Mouse (Mus musculus) hindbrain, embryonic 13.5 days (tissue): Measurements from ENCODE around the gene Irs2. TPM values are rescaled to one million over a fixed set of nuclear protein-coding genes. Genes with fewer than 3 reads are reported as not detected.

ENCODE experiments used
- ATAC-seq: fragments of 200-750 bp; cut with Nextera tagmentation; 2 replicates; pipeline ENCODE4 v1.8.0; 2017; ENCODE audit warnings: moderate TSS enrichment; ENCODE audit not compliant: low FRiP score
- H3K27ac ChIP-seq: fragments of 300-500 bp; sonication (generic); 2 replicates; pipeline ENCODE4 v1.5.1; 2015; ENCODE audit warnings: inconsistent platforms, mild to moderate bottlenecking, moderate library complexity
- H3K27me3 ChIP-seq: fragments of 300-500 bp; sonication (generic); 2 replicates; pipeline ENCODE4 v1.6.1; 2015; ENCODE audit warnings: mild to moderate bottlenecking, inconsistent platforms
- H3K36me3 ChIP-seq: fragments of 300-500 bp; sonication (generic); 2 replicates; pipeline ENCODE4 v1.6.1; 2015; ENCODE audit warnings: mild to moderate bottlenecking, inconsistent platforms
- H3K4me1 ChIP-seq: fragments of 300-500 bp; sonication (generic); replicated peaks from 2 replicates; pipeline ENCODE4 v1.6.1; 2015; ENCODE audit warnings: inconsistent platforms
- H3K4me2 ChIP-seq: fragments of 300-500 bp; sonication (generic); 2 replicates; pipeline ENCODE4 v1.6.1; 2015; ENCODE audit warnings: inconsistent platforms, mild to moderate bottlenecking, moderate library complexity
- H3K4me3 ChIP-seq: fragments of 300-500 bp; sonication (generic); 2 replicates; pipeline ENCODE4 v1.5.1; 2015; ENCODE audit warnings: mild to moderate bottlenecking, inconsistent platforms
- H3K9ac ChIP-seq: fragments of 300-500 bp; sonication (generic); 2 replicates; pipeline ENCODE4 v1.6.1; 2015; ENCODE audit warnings: mild to moderate bottlenecking, inconsistent platforms
- H3K9me3 ChIP-seq: fragments of 300-500 bp; sonication (generic); 2 replicates; pipeline ENCODE4 v1.6.1; 2016; ENCODE audit warnings: inconsistent platforms
- WGBS: fragments of 180-500 bp; shearing (Covaris S2); methylation state at CpG from one replicate; pipeline ENCODE4 v1.1.7; 2015; 5-methylcytosine and 5-hydroxymethylcytosine counted together
- polyA plus RNA-seq: library from polyadenylated mRNA; unstranded; fragments of >200 nt; fragmentation: Nextera tagmentation; extraction: Ambion mirVana; gene quantifications from 2 replicates; pipeline ENCODE4 v1.2.1, GENCODE M21; 2015

Irs2 gene
- polyA plus RNA-seq, 1 experiment from 2014 or later = 4.6 TPM

DNA sequence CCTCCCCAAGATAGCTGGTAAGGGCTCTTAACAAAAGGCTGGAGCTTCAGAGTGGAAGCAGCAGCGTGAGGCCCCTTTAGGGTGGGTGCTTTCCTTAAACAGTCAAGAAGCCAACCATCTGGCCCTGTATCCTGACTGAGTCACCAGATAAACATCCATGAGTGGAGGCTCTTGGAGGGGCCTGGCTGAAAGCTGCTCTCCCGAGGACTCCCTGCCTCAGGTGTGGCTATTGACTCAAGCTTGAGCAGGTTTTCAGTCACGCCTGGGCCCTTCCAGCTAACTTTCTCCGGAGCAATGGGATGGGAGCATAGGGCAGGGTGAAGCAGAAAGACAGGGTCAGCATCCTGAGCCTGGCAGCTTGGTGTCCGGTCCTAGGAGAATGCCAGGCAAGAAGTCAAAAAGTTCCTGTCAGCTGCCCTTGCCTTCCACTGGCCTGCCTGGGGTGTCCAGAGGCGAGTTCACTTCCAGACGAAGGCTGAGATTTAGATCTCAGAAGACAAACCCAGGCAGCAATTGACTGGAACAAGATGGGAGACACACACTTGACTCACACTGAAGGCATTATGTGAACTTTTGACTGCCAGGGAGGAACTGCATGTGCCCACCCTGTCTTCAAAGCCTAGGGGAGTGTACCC is 30.4 kb downstream of the Irs2 start:
- H3K4me2 ChIP-seq = no peak overlapping the region
- H3K27ac ChIP-seq = peak overlapping the region; percentile 25
- no peaks in the 10 kb centered on the region for H3K27me3 ChIP-seq
- no peaks in the 10 kb centered on the region for H3K36me3 ChIP-seq
- H3K4me3 ChIP-seq = no peak overlapping the region
- no peaks in the 10 kb centered on the region for H3K9me3 ChIP-seq
- no peak overlapping the region for H3K9ac ChIP-seq
- WGBS = 62% methylated on average over 7 of the region's 7 CpGs
- ATAC-seq = no peak
- peaks cover 38% of the 10 kb centered on the region for H3K4me1 ChIP-seq

DNA sequence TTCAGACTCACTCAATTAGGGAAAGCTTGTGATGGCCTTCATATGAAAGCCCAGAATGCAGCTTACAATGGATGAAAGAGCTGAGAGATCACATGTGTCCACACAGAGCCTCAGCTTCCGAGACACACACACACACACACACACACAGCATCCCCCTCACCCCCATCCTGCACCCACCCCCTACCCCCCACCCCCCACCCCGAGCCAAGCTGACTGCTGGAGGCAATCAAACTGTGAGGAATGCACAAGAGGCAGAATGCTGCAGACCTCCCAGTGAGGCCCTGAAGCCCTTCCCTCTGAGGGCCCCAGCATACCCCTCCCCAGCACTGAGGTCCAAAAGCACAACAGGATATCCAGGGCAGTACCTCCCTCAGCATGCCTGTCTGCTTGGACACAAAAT is 33.6 kb downstream of the Irs2 start:
- H3K9me3 ChIP-seq = no peaks in the 10 kb centered on the region
- peaks cover 56% of the 10 kb centered on the region for H3K4me1 ChIP-seq
- no peak overlapping the region for H3K4me2 ChIP-seq
- no peak overlapping the region for H3K9ac ChIP-seq
- 10% methylated on average over 2 of the region's 2 CpGs for WGBS
- no peaks in the 10 kb centered on the region for H3K36me3 ChIP-seq
- ATAC-seq = no peak
- 0 out of 2 replicates have a peak, but pooled peaks cover 8% of the 10 kb centered on the region for H3K27me3 ChIP-seq
- H3K4me3 ChIP-seq = no peak overlapping the region
- H3K27ac ChIP-seq = no peak overlapping the region

DNA sequence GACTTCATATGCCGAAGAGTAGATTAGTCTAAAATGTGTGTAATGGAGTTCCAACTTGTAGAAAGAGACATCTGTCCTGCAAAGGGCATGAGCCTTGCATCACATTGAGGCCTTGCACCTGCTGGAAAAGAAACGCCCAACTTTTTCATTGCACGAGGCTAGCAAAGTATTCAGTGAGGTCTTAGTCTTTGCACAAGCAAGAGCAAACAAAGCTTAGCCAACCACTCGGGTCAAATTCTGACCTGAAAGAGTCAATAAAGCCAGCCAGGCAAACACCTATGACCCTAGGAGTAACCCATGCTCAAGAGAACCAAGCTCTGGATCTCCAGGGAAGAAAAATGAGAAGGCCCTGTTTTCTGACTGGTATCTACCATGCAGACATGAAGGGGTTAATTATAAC is 34.1 kb downstream of the Irs2 start:
- Histone ChIP-seq H3K9me3 (no peaks in the 10 kb centered on the region), H3K27me3 (0 out of 2 replicates have a peak, but pooled peaks cover 8% of the 10 kb centered on the region), H3K4me3 (no peak overlapping the region), H3K9ac (no peak overlapping the region), H3K4me1 (peaks cover 51% of the 10 kb centered on the region), H3K36me3 (no peaks in the 10 kb centered on the region), H3K4me2 (no peak overlapping the region), H3K27ac (no peak overlapping the region)
- ATAC-seq = no peak
- 65% methylated on average over 4 of the region's 4 CpGs for WGBS

DNA sequence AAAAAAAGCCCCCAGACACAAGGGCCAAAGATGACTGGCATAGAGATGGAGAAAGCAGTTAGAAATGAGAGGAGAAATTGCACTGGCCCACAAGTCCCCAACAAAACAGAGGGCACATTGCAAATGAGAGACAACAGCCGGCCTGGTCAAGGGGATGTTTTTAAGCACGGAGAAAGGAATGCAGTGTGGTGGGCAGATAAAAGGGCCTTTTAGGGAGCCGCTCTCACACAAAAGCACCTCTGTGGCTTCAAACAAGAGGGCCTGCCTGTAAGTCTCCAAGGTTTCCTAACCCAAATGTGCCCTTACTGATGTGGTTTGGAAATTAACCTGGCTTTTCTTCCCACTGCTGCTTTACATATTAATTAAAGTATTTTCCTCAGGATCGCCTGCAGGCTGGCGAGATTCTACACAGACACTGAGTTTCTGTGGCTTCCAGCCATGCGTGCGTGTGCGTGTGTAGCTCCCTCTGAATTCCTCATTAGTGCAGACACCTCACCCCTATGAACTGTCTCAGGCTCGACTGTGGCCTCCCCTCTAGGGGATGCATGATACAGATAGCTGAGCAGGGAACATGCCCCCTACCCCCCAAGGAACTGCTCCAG is 35.3 kb downstream of the Irs2 start:
- Histone ChIP-seq H3K9me3 (no peaks in the 10 kb centered on the region), H3K27ac (peak overlapping the region; percentile 63), H3K4me2 (no peak overlapping the region), H3K9ac (no peak overlapping the region), H3K36me3 (no peaks in the 10 kb centered on the region), H3K4me1 (peaks cover 39% of the 10 kb centered on the region), H3K27me3 (0 out of 2 replicates have a peak, but pooled peaks cover 8% of the 10 kb centered on the region), H3K4me3 (no peak overlapping the region)
- 6% methylated on average over 9 of the region's 9 CpGs for WGBS
- no peak for ATAC-seq

DNA sequence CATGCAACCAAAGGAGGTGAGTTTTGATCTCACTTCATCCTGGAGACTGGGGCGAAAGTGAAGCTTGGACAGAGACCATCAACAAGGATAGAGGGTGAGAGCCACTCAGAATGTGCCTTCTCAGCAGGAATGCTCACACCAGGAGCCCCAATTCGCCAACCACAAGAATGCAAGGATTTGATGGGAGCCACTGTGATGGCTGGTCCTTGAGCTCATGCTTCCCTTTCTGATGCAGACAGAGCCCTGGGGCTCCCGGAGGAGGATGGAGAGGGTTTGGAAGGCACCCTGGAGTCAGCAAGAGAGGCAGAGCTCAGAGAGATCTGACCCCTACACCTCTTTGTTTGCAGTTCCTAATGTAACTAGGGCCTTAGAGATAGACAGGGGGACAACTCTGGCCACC is 36.3 kb downstream of the Irs2 start:
- Histone ChIP-seq H3K4me3 (no peak overlapping the region), H3K4me1 (peaks cover 33% of the 10 kb centered on the region), H3K27ac (no peak overlapping the region; the same call in 1 of the 2 replicates), H3K4me2 (no peak overlapping the region), H3K27me3 (0 out of 2 replicates have a peak, but pooled peaks cover 8% of the 10 kb centered on the region), H3K9me3 (no peaks in the 10 kb centered on the region), H3K9ac (no peak overlapping the region), H3K36me3 (no peaks in the 10 kb centered on the region)
- WGBS = 37% methylated on average over 3 of the region's 3 CpGs
- ATAC-seq = no peak

DNA sequence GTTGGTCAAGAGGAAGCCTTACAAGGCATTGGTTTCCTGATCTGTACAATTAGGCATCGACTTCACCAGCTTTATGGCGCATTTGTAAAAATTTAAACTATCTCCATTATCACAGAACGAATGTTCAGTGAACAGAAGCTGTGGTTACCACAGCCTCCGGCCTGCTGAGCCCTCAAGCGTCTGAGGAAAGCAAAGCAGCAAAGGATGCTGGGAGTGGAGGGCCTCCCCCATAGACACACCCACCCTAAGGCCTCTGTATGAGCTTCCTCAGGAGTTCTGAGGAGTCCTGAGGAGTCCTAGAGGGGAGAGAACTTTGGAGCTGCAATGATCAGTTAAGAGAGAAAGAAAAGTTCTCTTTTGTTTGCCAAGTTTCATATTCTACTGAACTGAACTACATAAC is 36.7 kb downstream of the Irs2 start:
- Histone ChIP-seq H3K27ac (no peak overlapping the region), H3K27me3 (0 out of 2 replicates have a peak, but pooled peaks cover 9% of the 10 kb centered on the region), H3K4me1 (peaks cover 34% of the 10 kb centered on the region), H3K9ac (no peak overlapping the region), H3K36me3 (no peaks in the 10 kb centered on the region), H3K4me2 (no peak overlapping the region), H3K4me3 (no peak overlapping the region), H3K9me3 (no peaks in the 10 kb centered on the region)
- 86% methylated on average over 5 of the region's 5 CpGs for WGBS
- ATAC-seq = no peak

DNA sequence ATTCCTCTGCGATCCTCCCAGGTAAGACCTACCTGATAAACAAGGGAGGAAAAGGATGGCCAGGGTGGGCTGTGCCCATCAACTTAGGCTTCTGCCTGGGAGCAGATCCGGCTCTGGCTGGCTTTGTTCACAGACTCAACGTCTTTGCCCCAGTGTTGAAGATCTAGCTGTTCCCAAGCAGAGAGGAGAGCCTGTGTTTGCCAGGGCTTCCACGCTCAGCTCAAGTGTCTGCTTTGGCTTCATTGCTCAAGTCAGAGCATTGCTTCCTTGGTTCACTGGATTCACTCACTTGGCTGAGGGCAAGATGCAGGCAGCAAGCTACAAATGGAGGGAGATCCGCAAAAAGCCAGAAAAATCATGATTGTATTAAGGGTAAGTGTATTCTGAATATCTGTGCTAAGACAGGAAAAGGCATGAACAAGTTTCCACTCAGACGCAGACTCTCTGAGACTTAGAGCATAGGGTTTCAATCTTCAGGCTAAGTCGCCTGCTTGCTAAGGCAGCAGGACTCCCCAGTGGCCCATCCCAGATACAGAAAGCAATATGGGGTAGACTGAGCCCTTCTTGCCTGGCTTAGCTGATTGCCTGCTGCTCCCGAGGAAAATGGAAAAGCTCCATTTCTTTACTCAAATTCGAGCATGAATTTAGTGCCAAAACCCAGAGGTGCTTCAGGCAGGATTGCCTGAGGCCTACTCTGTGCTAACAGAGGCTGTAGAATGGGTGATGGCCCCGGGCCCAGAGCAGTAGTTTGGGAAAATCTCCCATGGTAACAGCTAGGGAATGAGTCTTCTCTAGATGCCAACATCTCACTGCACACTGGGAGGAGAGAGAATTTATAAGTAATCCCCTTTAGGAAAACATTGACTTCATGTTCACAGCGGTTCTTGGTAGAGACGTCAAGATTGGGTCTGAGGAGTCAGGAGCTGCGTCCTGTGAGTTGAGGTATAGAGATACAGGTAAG is 37.5 kb downstream of the Irs2 start:
- Histone ChIP-seq H3K4me3 (no peak overlapping the region), H3K36me3 (no peaks in the 10 kb centered on the region), H3K9ac (0 out of 2 replicates have a peak overlapping the region, but pooled peaks have one; percentile 35), H3K9me3 (no peaks in the 10 kb centered on the region), H3K27ac (peak overlapping the region; percentile 52; the same call in 1 of the 2 replicates), H3K27me3 (0 out of 2 replicates have a peak, but pooled peaks cover 10% of the 10 kb centered on the region), H3K4me2 (no peak overlapping the region), H3K4me1 (peaks cover 42% of the 10 kb centered on the region)
- WGBS = 78% methylated on average over 13 of the region's 13 CpGs
- no peak for ATAC-seq

DNA sequence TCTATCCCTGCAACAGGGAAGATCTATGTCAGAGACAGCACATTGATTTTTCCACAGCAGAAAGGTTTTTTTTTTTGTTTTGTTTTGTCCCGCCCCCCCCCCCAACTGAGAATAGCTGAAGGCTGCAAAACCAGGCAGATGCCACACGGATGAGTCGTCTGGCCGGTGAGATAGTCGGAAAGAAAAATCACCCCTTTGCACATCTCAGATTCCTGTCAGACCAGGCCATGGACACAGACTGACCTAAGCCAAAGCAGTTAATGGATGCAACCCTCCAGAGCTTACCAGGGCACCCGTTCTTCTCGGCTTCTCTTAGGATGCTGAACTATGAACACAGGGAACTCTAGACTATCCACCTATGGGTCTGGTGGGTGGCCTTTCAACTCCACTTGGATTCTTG is 39.6 kb downstream of the Irs2 start:
- no peaks in the 10 kb centered on the region for H3K36me3 ChIP-seq
- WGBS = 41% methylated on average over 7 of the region's 7 CpGs
- no peak for ATAC-seq
- H3K4me3 ChIP-seq = no peak overlapping the region
- H3K27ac ChIP-seq = no peak overlapping the region
- H3K27me3 ChIP-seq = 0 out of 2 replicates have a peak, but pooled peaks cover 10% of the 10 kb centered on the region
- H3K9me3 ChIP-seq = no peaks in the 10 kb centered on the region
- H3K4me1 ChIP-seq = peaks cover 58% of the 10 kb centered on the region
- no peak overlapping the region for H3K4me2 ChIP-seq
- H3K9ac ChIP-seq = no peak overlapping the region

DNA sequence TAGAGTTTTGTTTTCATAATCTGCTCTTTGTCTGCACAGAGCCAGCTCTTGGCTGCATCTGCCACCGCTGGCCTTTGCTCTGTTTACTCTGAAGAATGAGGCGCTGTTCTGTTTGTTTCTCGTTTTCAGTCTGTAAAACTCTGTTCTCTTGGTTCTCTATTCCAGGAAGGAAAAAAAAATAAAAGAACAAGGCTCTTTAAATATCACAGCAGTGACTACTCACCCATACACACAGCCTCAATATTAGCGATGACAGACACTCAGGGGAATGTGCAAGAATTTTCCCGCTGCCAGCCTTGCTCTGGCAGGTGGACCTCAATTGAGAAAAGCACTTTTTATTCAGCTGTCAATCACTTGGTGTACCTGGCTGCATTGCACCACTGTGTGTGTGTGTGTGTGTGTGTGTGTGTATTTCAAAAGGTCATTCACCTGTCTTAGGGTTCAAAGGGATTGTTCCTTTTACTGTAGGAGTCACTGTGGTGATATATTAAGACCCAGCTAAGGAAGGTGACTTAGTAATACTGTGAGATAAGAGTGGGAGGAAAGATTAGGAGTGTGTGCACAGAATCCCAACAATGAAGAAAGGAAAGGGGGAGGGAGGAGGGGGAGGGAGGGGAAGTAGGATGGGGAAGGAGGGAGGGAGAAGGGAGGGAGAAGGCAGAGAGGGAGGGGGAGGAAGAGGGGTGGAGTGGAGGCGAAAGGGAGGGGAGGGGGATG is 42.7 kb downstream of the Irs2 start:
- Histone ChIP-seq H3K9me3 (no peaks in the 10 kb centered on the region), H3K27ac (peak overlapping the region; percentile 40; the same call in 1 of the 2 replicates), H3K4me3 (no peak overlapping the region), H3K9ac (peak overlapping the region; percentile 6; the same call in 1 of the 2 replicates), H3K4me2 (no peak overlapping the region), H3K36me3 (no peaks in the 10 kb centered on the region), H3K4me1 (peaks cover 50% of the 10 kb centered on the region), H3K27me3 (0 out of 2 replicates have a peak, but pooled peaks cover 4% of the 10 kb centered on the region)
- peak; percentile 29; the same call in 1 of the 2 replicates for ATAC-seq
- 23% methylated on average over 6 of the region's 6 CpGs for WGBS

DNA sequence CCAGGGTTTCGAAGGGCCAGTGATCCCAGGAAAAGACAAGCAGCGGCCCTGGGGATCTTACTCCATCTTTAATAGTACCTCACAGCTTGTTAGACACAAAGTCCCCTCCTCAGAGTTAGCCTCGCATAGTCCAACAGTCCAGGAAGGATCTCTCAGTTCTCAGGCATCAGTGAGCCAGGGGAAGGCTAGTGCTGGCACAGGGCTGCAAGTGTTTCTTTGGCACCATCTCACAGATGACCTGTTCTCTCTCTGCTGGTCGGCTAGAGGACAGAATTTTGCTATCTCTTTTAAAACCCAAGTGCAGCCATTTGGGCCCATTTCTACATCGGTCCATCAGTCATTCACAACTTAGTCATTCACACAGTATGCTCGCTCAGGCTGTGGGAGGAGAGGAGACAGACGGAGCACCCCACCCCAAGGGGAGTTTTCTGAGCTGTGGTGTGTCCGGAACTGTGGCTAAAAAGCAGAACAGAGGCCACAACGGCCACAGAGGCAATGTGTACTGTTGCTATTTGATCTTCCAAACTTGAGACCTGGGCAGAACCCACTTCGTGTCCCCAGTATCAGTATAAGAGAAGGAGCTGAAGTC is 43.7 kb downstream of the Irs2 start:
- no peaks in the 10 kb centered on the region for H3K36me3 ChIP-seq

DNA sequence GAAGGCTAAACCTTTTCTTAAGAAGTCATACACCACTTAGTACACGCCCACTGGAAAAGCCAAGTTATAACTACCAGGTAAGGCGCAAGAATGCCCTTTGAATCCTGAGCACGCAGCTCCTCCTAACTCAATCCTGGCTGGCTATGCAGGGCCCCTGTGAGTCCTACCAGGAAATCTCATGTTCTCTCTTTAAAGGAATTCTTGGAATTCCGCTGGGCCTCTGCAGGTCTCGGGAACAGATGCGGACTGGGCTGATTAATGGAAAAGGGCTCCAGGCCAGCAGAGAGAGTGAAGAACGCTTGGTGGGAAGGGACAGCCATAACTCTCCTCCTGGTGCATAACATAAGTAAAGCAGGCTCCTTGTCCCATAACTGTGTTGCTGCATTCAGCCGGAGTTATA is 46.3 kb downstream of the Irs2 start:
- Histone ChIP-seq H3K4me3 (no peak overlapping the region), H3K27me3 (peaks cover 10% of the 10 kb centered on the region; the same call in 1 of the 2 replicates), H3K27ac (no peak overlapping the region), H3K4me2 (no peak overlapping the region), H3K9me3 (no peaks in the 10 kb centered on the region), H3K4me1 (peaks cover 62% of the 10 kb centered on the region), H3K9ac (no peak overlapping the region), H3K36me3 (no peaks in the 10 kb centered on the region)
- no peak for ATAC-seq
- WGBS = 24% methylated on average over 8 of the region's 8 CpGs

More for the DNA sequence above, 43.7 kb downstream of the Irs2 start:
- H3K4me2 ChIP-seq = no peak overlapping the region
- peak overlapping the region; percentile 40; the same call in 1 of the 2 replicates for H3K27ac ChIP-seq
- no peak for ATAC-seq
- H3K4me1 ChIP-seq = peaks cover 53% of the 10 kb centered on the region
- no peaks in the 10 kb centered on the region for H3K9me3 ChIP-seq
- peaks cover 6% of the 10 kb centered on the region; the same call in 1 of the 2 replicates for H3K27me3 ChIP-seq
- WGBS = 73% methylated on average over 10 of the region's 10 CpGs
- H3K4me3 ChIP-seq = no peak overlapping the region
- no peak overlapping the region; the same call in 1 of the 2 replicates for H3K9ac ChIP-seq
